Mouse (Mus musculus) ZHBTc4 (cell line): ENCODE data around the gene Ccdc78.

Experiments
- DNase-seq: peaks from one replicate; pipeline ENCODE4 v3.0.0-alpha.2; 2011; ENCODE audit warnings: low read depth, low spot score

The Ccdc78 gene

DNA sequence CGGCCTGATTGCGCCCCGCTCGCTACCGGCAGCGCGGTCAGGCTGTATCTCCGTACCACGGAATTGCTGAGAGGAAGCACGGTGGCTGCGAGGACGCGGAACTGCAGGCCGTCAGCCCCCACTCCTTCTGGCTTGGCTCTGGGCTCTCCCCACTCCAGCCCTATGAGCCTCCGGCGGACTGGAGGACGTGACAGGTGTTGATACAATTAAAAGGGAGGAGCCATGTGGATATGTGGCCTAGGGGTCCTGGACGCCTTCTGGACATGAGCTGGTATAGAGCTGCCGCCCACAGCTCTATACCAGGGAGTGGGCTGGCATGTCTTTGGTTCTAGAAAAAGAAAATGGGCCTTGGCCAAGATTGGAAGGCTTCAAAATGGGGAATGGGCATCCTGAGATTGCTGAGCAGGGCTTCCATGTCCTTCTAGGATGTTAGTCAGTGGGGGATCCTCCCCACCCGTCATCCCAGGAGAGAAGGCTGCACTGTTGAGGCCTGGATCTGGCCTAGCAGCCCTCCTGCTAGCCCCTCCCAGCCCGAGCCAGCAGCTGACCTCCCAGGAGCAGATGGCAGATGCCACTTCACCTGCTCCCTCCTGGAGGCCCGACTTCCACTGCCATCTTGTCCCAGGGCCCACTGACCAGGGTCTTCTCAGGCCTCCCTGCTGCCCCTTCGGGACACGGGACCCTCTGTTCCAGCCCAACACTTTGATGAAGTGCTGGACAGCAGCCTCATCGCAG is 23.4 kb downstream of the Ccdc78 start:
- no peak for DNase-seq

DNA sequence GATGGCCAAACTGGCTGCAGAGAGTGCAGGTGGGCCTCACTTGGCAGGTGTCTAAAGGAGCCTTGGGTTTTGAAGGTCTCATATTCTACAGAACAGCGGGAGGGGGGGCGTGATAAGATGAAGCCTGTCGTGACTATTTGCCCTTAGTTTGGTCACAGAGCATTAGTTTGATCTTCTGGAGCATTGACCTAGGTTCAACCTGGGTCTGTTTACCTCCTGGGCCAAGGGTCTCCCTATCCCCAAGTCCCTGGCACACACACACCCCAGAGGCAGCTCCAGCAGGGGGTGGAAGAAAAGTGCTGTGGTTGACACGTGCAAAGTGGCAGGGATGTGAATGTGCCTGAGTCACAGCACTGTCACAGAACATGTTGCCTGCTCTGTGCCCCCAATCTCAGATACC is 24.5 kb downstream of the Ccdc78 start:
- no peak for DNase-seq

DNA sequence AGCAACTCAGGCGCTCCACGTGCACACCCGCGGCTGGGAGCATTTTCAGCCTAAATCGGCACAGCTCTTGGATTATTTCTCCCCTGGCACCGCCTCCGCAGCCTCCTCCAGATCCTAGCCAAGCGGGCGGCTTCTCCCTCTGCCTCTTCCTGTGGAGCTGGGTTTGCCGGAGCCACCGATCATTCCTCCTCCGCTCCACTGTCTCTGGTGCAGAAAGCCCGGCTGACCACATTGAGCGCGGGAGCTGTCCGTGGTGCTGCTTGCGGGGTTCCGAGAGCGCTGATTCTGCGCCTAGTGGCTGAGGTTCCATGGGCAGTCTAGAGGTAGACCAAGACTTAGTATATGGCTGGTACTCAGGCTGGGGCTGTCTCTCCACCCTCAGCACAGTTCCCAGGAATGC is 27.1 kb downstream of the Ccdc78 start:
- DNase-seq: peak; percentile 96

DNA sequence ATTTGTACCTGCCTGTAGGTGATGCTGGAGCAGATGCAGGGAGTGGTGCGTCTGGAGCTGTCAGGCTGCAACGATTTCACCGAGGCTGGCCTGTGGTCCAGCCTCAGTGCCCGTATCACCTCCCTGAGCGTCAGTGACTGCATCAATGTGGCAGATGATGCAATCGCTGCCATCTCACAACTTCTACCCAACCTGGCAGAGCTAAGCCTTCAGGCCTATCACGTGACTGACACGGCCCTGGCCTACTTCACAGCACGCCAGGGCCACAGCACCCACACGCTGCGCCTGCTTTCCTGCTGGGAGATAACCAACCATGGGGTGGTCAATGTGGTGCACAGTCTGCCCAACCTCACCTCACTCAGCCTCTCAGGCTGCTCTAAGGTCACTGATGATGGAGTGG is 31.3 kb downstream of the Ccdc78 start:
- DNase-seq: no peak

DNA sequence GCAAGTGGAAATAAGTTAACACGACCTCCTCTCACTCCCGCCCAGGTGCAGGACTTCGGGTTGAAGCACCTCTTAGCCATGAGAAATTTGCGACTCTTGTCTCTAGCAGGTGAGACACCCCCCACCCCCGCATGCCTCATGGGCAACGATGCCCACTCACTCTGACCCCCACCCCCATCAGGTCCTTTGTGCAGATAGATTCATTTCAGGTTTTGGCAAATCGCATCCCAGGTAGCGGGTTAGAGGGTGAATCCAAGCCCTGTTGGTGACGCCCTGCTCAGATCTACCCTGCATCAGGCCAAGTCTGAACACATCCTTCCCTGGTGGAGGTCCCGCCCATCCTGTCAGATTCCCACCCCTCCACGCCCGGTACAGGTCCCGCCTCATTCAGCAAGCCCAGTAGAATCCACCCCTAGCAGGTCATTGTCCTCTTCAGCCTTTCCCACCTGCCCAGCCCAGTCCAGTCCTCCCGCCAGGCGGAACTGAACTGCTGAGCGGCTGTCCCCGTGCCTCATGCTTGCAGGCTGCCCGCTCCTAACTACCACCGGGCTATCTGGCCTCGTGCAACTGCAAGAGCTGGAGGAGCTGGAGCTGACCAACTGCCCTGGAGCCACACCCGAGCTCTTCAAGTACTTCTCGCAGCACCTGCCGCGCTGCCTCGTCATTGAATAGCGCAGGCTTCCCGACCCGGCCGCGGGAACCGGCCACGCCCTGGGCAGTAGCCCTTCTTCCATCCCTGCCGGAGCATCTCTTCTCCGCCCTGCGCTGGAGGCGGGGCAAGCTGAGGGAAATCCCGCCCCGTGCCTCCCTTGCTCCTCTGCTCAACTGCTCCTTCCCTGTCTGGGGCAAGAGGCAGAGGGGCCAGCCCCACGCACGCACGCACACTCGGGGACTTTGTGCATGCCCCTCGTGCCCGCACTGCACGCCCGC is 32.7 kb downstream of the Ccdc78 start:
- peak; percentile 86 for DNase-seq

DNA sequence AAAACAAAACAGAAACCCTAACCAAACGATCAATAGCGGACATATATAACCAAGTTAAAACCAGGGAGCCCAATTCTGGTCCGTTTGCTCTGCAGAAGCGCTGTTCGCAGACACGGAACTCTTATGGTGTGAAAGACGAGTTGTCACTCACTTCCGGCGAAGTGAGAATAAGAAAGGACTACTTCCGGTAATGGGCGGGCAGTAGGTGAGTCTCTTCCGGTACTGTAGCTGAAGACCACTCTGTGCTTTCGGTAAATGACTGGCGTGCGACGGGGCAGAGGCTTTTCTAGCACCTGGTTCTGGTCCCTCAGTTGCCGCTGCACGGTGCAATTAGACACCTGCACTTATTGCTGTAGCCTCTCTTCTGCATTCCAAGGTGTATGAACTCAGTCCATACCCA is 37.1 kb downstream of the Ccdc78 start, which contains the start of gene Wdr24:
Gene Wdr24, plus strand, starts transcription at position 176 of the 400 bp plus-strand sequence.
- peak; percentile 94 for DNase-seq

DNA sequence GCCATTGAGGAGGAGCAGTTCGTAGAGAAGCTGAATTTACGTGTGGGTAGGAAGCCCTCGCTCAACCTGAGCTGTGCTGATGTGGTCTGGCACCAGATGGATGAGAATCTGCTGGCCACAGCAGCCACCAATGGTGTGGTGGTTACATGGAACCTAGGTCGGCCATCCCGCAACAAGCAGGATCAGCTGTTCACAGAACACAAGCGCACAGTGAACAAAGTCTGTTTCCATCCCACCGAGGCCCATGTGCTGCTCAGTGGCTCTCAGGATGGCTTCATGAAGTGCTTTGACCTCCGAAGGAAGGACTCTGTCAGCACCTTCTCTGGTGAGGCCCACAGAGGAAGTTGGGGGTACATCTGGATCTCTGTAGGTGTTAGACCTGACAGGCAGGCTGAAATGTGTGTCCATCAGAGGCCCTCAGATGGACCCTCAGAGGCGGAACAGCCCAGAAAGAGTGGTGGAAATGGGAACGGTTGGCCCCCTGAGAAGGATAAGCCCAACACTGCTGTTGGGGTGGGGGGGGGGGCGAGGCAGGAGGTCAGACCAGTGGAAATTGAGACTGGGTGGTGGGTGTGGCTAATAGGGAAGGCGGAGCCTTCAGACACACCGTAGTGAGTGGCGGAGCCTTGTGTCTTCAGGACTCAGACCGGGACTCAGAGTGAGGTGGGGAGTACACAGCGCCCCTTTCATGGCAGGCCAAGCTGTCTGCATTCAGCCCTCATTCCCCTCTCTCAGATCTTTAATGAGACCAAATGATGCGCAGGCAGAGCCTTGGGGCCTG is 38.2 kb downstream of the Ccdc78 start:
- DNase-seq: peak; percentile 54

DNA sequence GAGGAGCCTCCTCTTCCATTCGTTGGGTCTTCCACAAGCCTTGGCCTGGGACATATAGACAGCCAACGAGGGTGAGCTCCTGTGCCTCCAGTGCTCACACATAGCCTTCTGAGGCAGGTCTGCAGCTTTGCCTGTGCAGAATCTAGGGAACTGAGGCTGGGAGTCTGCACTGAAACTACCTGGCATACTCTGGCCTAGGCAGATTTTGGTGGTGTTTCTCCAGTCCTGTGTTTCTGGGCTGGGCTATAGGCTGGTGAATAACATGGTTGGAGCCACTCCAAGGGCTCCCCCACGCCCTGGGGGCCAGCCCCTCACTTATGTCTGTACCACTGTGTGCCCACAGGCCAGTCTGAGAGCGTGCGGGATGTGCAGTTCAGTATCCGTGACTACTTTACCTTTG is 38.9 kb downstream of the Ccdc78 start:
- no peak for DNase-seq

DNA sequence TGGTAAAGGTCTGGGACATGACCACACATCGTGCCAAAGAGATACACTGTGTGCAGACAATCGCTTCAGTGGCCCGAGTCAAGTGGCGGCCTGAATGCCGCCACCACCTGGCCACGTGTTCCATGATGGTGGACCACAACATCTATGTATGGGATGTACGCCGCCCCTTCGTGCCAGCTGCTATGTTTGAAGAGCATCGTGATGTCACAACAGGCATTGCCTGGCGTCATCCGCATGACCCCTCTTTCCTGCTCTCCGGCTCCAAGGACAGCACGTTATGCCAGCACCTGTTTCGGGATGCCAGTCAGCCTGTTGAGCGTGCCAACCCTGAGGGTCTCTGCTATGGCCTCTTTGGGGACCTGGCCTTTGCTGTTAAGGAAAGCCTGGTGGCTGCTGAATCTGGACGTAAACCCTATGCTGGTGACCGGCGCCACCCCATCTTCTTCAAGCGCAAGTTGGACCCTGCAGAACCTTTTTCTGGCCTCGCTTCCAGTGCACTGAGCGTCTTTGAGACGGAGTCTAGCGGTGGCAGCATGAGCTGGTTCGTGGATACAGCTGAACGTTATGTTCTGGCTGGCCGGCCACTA is 39.7 kb downstream of the Ccdc78 start:
- no peak for DNase-seq

DNA sequence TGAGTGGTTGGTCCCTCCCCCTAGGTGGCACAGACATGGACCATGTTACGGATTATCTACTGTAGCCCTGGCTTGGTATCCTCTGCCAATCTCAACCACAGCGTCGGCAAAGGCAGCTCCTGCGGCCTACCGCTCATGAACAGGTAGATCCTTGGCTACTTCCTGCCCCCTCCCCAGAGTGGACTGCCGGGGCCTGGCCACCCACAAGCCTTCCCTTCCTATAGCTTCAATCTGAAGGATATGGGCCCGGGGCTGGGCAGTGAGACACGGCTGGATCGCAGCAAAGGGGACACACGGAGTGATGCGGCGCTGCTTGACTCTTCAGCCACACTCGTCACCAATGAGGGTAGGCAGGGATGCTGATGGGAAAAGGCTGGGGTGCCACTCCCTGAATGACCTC is 40.6 kb downstream of the Ccdc78 start:
- DNase-seq: no peak

DNA sequence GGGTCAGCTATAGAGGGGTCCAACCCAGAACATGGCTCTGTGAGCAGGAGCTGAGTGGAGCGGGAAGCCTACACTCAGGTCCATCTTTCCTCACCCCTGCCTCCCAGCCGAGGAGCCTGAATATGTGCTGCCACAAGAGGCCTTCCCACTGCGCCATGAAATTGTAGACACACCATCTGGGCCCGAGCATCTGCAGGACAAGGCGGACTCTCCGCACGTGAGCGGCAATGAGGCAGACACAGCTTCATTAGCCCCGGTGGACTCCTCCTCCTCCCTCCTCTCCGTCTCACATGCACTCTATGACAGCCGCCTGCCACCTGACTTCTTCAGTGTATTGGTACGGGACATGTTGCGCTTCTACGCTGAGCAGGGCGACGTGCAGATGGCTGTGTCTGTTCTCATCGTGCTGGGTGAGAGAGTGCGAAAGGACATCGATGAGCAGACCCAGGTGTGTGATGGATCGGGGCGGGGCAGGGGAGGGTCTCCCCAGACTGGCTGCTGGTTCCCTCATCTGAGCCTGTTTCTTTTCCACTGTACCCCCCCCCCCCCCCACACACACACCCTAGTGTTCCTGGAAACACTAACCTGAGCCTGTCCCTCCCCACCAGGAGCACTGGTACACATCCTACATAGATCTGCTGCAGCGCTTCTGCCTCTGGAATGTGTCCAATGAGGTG is 41.3 kb downstream of the Ccdc78 start:
- peak; percentile 38 for DNase-seq

DNA sequence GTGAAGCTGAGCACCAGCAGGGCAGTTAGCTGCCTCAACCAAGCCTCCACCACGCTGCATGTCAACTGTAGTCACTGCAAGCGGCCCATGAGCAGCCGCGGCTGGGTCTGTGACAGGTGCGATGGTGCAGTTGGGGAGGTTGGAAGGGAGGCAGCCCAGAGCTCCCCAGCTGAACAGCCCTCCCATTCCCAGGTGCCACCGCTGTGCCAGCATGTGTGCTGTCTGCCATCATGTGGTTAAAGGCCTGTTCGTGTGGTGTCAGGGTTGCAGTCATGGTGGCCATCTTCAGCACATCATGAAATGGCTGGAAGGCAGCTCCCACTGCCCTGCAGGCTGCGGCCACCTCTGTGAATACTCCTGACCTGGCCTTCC is 41.8 kb downstream of the Ccdc78 start:
- DNase-seq: no peak

DNA sequence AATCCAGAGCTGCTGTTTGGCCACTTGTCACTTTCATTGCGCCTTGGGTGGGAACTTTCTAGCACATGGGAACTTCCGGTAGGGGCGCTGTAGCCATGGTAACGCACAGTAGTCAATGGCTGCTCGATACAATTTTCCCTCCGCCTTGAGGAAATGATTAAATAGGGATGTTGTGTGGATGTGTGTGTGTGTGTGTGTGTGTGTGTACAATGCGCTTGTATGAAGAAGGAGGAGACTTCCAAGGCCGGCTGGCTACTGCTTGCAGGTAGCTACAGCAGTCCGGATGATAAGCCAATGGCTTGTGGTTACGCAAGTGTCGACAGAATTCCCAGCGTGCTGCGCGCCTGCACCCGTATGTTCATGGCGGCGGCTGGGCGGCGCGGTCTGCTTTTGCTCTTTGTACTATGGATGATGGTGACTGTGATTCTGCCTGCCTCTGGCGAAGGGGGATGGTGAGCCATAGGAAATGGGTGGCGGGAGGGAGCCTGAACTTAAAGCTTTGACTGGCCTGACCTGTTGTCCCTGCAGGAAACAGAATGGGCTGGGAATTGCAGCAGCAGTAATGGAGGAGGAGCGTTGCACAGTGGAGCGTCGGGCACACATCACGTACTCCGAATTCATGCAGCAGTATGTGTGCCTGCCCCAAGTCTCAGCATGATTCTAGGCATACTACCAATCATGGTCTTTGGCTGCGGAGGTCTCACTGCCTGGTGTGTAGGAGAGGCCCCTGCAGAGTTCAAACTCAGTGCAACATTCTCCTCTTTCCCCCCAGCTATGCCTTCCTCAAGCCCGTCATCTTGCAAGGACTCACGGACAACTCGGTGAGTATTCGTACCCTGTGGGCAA is 42.6 kb downstream of the Ccdc78 start, which contains the start of gene Jmjd8:
Gene Jmjd8, plus strand, starts transcription at position 156 of the 846 bp plus-strand sequence.
- DNase-seq: peak; percentile 86

DNA sequence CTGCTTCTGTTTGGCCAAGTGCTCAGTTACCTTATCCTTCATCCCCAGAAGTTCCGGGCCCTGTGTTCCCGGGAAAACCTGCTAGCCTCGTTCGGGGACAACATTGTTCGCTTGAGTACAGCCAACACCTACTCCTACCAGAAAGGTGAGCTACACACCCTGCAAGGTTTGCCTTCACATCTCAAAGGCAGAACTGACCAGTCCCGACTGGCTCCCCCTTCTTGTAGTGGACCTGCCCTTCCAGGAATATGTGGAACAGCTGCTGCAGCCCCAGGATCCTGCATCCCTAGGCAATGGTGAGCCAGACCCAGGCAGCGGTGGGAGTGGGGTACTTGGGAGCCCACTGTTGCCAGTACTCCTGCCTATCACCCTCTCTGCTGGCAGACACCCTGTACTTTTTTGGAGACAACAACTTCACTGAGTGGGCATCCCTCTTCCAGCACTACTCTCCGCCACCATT is 43.2 kb downstream of the Ccdc78 start:
- no peak for DNase-seq

DNA sequence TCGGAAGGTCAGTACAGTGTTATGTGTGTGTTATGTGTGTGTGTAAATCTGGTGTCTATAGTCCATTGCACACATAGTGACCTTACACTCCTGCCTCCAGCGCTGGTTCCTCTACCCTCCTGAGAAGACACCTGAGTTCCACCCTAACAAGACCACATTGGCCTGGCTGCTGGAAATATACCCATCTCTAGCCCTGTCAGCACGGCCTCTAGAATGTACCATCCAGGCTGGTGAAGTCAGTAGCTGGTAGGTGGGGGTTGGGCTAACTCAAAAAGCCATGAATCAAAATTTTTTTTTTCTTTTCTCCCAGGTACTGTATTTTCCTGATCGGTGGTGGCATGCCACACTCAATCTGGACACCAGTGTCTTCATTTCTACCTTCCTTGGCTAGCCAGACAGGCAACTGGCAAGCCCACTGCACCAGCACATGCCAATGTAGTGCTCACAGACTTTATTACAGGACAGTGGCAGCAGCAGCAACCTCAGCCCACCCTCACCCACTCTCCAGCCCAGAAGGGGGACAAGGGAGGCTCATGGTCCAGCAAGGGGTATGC is 43.9 kb downstream of the Ccdc78 start:
- DNase-seq: no peak

DNA sequence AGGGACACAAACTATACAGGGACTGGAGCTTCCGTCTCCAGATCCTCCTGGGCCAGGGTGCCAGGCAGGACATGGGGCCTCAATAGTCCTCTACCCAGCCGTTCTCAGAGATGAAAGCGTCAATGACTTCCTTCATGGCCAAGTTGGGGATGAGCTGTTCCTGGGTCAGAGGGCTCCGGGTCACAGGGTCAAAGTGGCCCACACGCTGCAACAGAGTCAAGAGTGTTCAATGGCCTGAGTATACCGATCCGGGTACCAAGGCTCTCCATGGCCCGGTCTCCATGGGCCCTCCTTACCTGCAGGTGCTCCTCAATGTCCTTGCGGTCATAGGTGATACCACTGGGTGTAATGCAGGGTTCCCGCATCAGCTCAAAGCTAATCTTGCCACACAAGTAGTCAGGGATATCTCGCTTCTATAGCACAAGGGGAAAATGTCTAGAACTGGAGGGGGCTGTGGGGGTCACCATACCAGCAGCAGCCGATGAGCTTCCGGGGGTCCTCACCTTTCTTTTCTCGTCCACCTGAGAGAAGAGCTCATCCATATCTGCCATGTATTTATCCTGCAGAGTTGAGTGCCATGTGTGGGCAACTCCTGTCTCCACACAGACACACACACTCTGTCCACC is 44.5 kb downstream of the Ccdc78 start:
- no peak for DNase-seq

DNA sequence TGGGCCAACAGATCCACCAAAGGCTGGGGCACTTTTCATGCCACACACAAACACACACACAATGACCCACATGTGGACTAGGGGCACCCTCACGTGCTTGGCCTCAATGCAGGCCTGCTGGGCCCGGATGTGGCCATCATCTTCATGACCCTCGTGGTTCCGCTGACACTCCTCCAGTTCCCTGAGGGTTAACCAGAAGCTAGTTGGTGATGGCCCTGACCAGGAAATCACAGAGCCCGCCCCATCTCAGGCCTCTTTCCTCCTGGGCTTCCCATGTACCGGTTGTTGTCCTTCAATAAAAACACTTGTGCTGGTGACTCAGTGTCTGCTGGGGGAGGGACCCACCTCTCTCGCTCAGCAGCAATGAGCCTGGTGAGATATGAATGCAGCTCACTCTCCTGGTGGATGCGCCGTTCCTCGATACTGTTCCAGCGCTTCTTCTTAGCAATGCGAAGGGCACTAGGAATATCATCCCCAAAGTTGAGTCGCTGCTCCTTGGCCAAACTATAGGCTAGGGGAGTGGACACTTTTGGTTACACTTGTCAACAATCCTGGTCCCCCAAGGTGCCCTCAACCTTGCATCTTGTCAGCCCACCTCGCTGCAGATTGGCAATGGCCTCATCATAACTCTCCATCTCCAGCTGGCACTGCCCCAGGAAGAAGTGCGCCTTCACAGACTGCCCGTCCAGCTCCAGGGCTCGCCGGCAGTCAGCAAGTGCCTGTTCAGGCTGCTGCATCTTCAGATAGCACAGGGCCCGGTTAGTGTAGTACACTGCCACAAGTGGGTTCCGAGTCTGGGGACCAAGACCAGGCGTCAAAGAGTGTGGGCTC is 45.3 kb downstream of the Ccdc78 start:
- no peak for DNase-seq
